ENCODE assay signal across 25 mouse cellular contexts in the genomic region with DNA sequence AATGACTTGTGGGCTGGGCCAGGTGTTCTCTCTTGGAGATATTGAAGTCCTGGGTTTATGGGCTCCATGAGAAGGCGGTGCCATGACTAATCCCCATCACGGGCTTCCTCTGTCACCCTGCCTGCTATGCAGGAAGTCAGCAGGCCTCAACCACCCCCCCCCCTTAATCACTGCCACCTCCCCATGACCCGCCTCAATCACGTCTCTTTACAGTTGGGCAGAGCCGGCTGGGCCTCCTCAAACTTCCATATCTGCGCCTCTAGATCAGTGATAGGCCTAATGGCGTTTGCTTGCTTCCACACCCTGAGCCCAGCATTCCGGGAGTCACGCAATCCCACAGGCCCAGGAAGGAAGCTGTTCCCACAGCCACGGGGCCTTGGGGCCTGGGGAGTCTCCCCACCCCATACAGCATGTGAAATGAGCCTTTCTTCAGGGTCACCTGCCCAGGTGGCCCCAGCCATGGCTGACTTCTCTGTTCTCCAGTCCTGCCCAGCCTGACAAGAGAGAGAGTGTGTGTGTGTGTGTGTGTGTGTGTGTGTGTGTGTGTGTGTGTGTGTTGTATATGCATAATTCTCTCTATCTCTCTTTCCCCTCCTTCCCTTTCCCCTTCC. TPM values are rescaled to one million over a fixed set of nuclear protein-coding genes. Genes with fewer than 3 reads are reported as not detected.
DNase-seq lines count a peak whose midpoint lies in the region; ATAC-seq and TF ChIP-seq lines count a peak whose summit lies in the region.
"Had no signal": no experiment of that assay in that cellular context is flagged by ENCODE, and none has a peak within 500 bp of the region (broad histone marks: within the 10 kb centered on the region; RNA-seq: fewer than 3 reads in every experiment).

No protein-coding gene starts in this region.

- H3K4me1 ChIP-seq in kidney, postnatal 0 days (replicated peaks; ENCODE audit: insufficient read depth, low read length): 0 out of 2 replicates have a peak, but pooled peaks cover 2% of the 10 kb centered on the region
- H3K4me1 ChIP-seq in intestine, embryonic 16.5 days (ENCODE audit: control insufficient read depth, insufficient read depth, low read length): peaks cover 14% of the 10 kb centered on the region
- H3K4me1 ChIP-seq in stomach, embryonic 16.5 days (ENCODE audit: control insufficient read depth, insufficient read depth, low read length): peaks cover 6% of the 10 kb centered on the region
- H3K4me1 ChIP-seq: limb, embryonic 12.5 days had no signal

- no peak overlapping the region for H3K4me2 ChIP-seq in kidney, postnatal 0 days (ENCODE audit: low read length)
- no peak overlapping the region for H3K4me2 ChIP-seq in intestine, embryonic 16.5 days (ENCODE audit: low read depth, low read length)
- H3K4me2 ChIP-seq in stomach, embryonic 16.5 days (ENCODE audit: low read depth, low read length): no peak overlapping the region
- H3K4me2 ChIP-seq: heart, embryonic 15.5 days; hindbrain, embryonic 14.5 days; limb, embryonic 12.5 days; liver, embryonic 11.5 days had no signal

- no peaks in the 10 kb centered on the region; the same call in 1 of the 2 replicates for H3K9me3 ChIP-seq in kidney, postnatal 0 days (replicated peaks; ENCODE audit: low read length)
- H3K9me3 ChIP-seq in intestine, embryonic 16.5 days (ENCODE audit: control insufficient read depth, low read length): no peaks in the 10 kb centered on the region
- H3K9me3 ChIP-seq in stomach, embryonic 16.5 days (replicated peaks; ENCODE audit: control insufficient read depth, low read length): 0 out of 2 replicates have a peak, but pooled peaks cover 3% of the 10 kb centered on the region
- H3K9me3 ChIP-seq: heart, embryonic 15.5 days; limb, embryonic 12.5 days had no signal

- no peak overlapping the region for H3K9ac ChIP-seq in kidney, postnatal 0 days (ENCODE audit: low read depth, low read length)
- no peak overlapping the region for H3K9ac ChIP-seq in intestine, embryonic 16.5 days (ENCODE audit: low read depth, low read length)
- no peak overlapping the region for H3K9ac ChIP-seq in stomach, embryonic 16.5 days (ENCODE audit: low read length)
- H3K9ac ChIP-seq: heart, embryonic 15.5 days; hindbrain, embryonic 14.5 days; limb, embryonic 12.5 days; liver, postnatal 0 days had no signal

- no peak for DNase-seq in kidney, postnatal 0 days (ENCODE audit: low spot score)
- no peak for DNase-seq in kidney, postnatal 10 days
- DNase-seq in urinary bladder, adult 2 months (ENCODE audit: low spot score): peak; percentile 46
- no peak for DNase-seq in urinary bladder, postnatal 25 days (ENCODE audit: low spot score)
- DNase-seq in cerebellum, adult 11-12 months: no peak
- DNase-seq in cerebellum, postnatal 14 days: no peak
- DNase-seq: adrenal gland, adult 8-10 months; cerebellum, adult 2 months; cerebellum, postnatal 36 days; embryo, embryonic 11 days; gastrocnemius, adult 2 months; heart, postnatal 4 days; liver, postnatal 0 days; thymus, adult 18-20 months; thymus, postnatal 36 days had no signal

- H3K27ac ChIP-seq in kidney, postnatal 0 days: peak overlapping the region; percentile 54; the same call in 1 of the 2 replicates
- peak overlapping the region; percentile 85 for H3K27ac ChIP-seq in intestine, embryonic 16.5 days (ENCODE audit: low read length)
- H3K27ac ChIP-seq in stomach, embryonic 16.5 days (ENCODE audit: low read length): peak overlapping the region; percentile 79
- H3K27ac ChIP-seq: gastrocnemius, adult 2 months; heart, embryonic 15.5 days; hindbrain, embryonic 14.5 days; limb, embryonic 12.5 days had no signal

- no peaks in the 10 kb centered on the region for H3K27me3 ChIP-seq in kidney, postnatal 0 days (ENCODE audit: insufficient read depth, low read length)
- no peaks in the 10 kb centered on the region for H3K27me3 ChIP-seq in intestine, embryonic 16.5 days (replicated peaks; ENCODE audit: control insufficient read depth, insufficient read depth, low read length)
- H3K27me3 ChIP-seq in stomach, embryonic 16.5 days (ENCODE audit: control insufficient read depth, insufficient read depth, low read length): no peaks in the 10 kb centered on the region
- H3K27me3 ChIP-seq: heart, embryonic 15.5 days; limb, embryonic 12.5 days had no signal

- WGBS in kidney, postnatal 0 days: 74% methylated on average over 10 of the region's 10 CpGs
- 64% methylated on average over 10 of the region's 10 CpGs for WGBS in intestine, embryonic 16.5 days
- 57% methylated on average over 10 of the region's 10 CpGs for WGBS in stomach, embryonic 16.5 days

- H3K36me3 ChIP-seq in kidney, postnatal 0 days (ENCODE audit: insufficient read depth, low read length): no peaks in the 10 kb centered on the region
- no peaks in the 10 kb centered on the region for H3K36me3 ChIP-seq in intestine, embryonic 16.5 days (ENCODE audit: control insufficient read depth, insufficient read depth, low read length)
- H3K36me3 ChIP-seq in stomach, embryonic 16.5 days (ENCODE audit: control insufficient read depth, insufficient read depth, low read length): no peaks in the 10 kb centered on the region
- H3K36me3 ChIP-seq: heart, embryonic 15.5 days; limb, embryonic 12.5 days had no signal

- ATAC-seq in kidney, postnatal 0 days (replicated peaks; ENCODE audit: low FRiP score, low read depth): peak; percentile 67
- ATAC-seq in intestine, embryonic 16.5 days: peak; percentile 93
- peak; percentile 88 for ATAC-seq in stomach, embryonic 16.5 days (ENCODE audit: insufficient read depth, low FRiP score)
- ATAC-seq: activated CD4-positive, CD25-positive, alpha-beta regulatory T cell, adult 4 months; forebrain, embryonic 14.5 days; inflammation-experienced regulatory T-cells, adult 6 months; liver, postnatal 0 days; midbrain, embryonic 16.5 days had no signal

- no peak for TF ChIP-seq CTCF in kidney, postnatal 0 days (IDR thresholded peaks at IDR 0.05; ENCODE audit: low read depth)

- no peak overlapping the region for H3K4me3 ChIP-seq in kidney, postnatal 0 days (replicated peaks; ENCODE audit: low read depth, low read length)
- H3K4me3 ChIP-seq in intestine, embryonic 16.5 days (ENCODE audit: low read length): no peak overlapping the region
- H3K4me3 ChIP-seq in stomach, embryonic 16.5 days (replicated peaks; ENCODE audit: low read length): no peak overlapping the region
- H3K4me3 ChIP-seq: gastrocnemius, adult 2 months; heart, embryonic 15.5 days; limb, embryonic 12.5 days had no signal

RNA-seq across cellular contexts. Expression of a gene that starts 40.8 kb away (rescaled TPM):
- 18.5 and 21.3 TPM in 2 replicates for polyA plus RNA-seq in kidney, postnatal 0 days (2015; fragmentation: Nextera tagmentation; extraction: Ambion mirVana)
- polyA plus RNA-seq in urinary bladder, adult 2 months (2012; rRNA removed): 8.4 and 11.1 TPM in 2 replicates
- 22.6 and 25.5 TPM in 2 replicates for polyA plus RNA-seq in intestine, embryonic 16.5 days (2015; fragmentation: Nextera tagmentation; extraction: Ambion mirVana)
- 23.7 and 26.1 TPM in 2 replicates for polyA plus RNA-seq in stomach, embryonic 16.5 days (2015; fragmentation: Nextera tagmentation; extraction: Ambion mirVana)
